Mouse (Mus musculus): ENCODE data around the gene Itpkb. TPM values are rescaled to one million over a fixed set of nuclear protein-coding genes. Genes with fewer than 3 reads are reported as not detected.

Itpkb gene
- total RNA-seq, 2 experiments from 2014 or later = 18.4 to 22.3 TPM

DNA sequence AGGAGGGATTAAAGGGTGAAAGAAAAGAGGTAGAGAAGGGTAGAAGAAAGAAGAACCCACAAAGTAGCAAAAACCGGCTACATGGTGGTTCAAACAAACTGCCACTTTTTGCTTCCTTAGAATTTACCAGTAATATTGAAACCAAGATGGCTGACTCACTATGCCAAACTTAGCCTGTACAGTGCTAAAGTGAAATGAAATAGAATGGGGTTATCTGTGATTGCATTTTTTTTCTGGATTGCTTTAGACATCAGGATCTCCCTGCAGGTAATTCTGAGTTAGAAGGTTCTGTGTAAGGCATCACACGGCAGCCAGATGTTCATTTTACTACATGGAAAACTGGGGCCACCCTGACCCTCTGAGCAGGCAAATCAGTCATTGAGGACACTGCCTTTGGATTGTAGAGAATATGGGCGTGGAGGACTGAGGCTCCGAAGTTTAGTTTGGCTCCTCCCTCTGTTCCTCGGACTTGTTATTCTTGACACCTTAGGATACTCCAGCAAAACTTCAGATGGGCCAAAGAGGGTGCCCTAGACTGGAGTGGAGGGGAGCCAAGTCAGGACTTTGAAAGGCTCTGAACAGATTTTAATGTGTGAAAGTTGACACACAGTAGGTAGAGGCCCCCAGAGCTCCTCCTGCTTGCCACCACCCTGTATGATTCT, 62.0 kb downstream of the Itpkb start:
- DNase-seq (ENCODE audit: low spot score in 2 of 2) = no peak

DNA sequence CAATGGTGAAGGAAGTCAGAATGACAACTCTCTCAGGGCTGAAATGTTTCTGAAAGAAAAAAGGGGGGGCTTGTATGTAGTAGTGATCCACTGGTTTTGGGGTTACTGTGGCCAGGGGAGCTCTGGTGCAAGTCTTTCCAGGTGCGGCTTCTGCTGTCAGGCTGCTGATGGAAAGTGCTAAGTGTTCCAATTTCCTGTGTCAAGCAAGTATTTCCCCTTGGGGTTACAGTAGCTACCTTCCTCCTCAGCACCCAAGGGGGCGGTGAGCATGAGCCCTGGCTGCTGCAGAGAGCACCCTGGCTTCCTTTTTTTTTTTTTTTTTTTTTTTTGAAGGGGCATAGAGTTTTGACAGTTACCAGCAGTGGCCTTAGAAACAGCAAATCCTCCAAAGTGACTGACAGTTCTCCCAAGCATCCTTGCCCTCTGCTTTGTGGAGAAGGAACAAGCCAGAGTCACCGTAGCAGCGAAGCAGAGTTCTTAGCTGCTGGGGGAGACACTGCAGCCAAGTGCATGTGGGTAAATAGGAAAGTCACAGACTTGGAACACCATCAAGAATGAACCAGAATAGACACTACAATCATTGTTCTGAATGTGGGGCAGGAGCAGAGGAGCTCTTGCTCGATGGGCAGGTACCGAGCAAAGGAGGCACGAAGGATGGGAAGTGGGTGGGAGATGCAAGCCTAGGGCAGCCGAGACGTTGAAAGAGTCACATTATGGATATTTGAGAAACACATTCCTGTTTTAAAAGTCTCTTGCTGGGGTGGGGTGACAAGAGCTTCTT, 62.9 kb downstream of the Itpkb start:
- DNase-seq (ENCODE audit: low spot score in 2 of 2) = no peak

DNA sequence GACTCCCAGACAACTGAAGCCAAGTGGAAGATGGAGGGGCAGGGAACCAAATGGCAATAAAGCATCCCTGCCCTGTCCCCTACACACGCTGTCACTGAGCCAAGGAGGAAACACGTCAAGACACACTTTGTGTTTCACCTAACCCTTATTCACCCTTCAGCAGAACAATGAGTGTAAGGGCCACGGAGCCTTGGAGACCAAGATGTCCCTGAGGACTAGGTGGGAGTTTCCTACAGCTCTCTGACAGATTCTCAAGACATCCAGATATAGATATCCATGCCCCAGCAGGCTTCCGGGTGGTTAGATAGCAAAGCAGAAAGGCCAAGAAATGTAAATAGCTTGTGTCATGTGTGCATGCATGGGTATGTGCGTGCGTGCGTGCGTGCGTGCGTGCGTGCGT, 63.6 kb downstream of the Itpkb start:
- DNase-seq (ENCODE audit: low spot score in 2 of 2) = no peak

DNA sequence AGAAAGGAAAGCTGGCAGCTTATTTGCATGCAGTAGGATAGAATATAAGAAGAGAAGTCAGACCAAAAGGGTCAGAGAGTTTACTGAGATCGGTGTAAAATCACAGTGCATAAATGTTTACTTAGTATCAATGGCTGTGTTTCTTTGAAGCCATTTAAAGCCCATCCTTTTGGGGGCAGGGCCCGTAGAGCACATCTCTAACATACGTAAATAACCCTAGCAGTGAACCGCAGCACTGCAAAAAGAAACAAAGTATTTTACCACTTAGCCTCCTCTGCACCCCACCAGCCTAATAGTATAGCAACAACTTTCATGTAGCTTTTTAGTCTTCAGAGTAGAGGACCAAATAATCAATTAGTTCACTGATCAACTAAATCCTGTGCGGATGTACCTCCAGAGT, 67.4 kb downstream of the Itpkb start:
- DNase-seq (ENCODE audit: low spot score in 2 of 2) = no peak

DNA sequence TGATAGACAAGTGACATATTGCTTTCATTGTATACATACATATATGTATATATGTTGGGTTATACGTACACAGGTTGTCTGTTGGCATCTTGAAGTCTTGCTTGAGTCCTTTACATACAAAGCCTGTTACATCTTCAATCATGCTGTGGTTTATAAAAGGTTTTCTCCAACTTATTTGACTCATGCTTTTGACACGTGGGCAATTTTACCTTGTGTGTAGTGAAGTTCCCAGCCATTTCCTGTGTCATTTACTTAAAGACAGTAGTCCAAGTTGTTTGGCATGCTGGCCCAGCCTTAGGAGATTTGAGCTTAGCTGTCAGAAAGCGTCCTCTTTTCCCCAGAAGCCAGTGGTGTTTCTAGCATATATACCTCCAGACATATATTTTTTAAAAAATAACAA, 68.2 kb downstream of the Itpkb start:
- no peak for DNase-seq (ENCODE audit: low spot score in 2 of 2)

DNA sequence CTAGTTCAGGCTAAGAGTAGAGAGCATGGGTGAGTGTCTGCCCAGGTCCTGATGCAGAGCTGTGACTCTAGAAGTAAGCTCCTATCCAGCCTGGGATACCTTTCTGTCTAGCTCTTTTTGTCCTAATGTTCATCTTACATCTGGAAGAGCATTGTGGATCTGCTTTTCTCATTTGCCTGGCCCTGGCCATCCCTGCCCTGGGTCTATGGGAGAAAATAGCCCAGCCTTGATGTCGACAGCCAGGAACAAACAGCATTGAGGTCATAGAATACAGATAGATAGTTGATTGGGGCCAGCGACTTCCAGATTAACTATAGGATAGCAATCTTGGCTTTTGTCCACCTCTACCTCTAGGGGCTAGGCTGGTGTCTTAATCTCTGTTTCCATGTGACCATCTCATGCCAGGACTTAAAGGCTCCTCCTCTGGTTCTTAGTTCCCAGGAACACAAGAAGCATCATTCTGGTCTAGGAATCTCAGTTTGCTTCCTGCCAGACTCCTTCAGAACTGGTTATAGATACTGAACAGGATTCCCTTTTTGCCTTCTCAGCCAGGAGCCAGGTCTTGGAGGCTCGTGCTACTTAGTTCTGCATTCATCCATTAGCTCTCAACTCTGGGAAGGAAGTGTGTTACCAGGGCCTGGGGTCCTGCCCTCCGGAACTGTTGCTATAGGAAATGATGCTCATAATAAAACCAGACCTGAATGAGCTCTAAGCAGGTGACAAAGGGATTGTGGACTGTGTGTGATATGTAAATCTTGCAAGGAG, 70.6 kb downstream of the Itpkb start:
- DNase-seq (ENCODE audit: low spot score in 2 of 2) = no peak

DNA sequence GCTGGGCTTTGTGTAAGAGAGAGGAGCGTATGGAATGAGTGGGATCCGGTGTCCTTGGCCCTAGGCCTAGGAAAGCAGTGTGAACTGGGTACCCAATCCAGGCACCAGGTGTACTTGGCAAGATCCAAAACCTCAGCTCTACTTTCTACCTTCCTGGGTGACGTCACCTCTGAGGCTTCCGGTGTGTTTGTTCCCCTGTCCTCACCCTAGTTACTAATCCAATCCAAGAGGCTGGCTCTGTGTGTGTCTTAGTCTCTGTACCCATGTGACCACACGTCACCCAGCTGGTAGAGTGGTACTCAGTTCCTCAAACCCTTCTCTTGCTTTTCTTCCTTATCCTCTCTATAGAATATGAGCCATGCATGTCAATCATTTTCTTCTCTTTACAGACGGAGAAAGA, 71.4 kb downstream of the Itpkb start:
- no peak for DNase-seq (ENCODE audit: low spot score in 2 of 2)

DNA sequence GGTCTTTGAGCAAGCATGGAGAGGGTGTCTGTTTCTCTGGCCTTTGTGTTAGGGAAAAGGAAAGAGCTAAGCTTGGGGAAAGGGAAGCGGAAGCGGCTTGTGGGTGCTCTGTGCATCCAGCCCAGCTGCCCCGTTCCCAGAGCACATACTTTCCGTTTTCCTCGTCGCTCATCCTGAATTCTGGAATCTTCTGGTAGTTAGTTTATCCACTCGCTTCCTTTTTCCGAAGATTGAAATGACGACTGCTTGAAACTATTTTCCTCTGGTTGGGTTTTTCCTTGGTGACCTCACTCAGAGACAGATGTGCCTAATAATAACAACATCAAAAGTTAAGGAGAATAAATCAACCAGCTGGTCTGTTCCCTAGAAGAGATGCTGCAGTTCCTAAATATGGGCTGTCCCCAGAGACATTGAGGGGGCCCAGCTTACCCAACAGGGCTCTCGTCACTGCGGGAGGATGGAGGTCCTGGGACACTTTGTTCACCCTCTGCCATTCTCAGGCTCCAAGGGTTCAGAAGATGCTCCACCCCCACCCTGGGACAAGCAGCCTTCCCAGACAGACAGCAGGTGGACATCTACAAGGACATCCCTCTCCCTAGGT, 72.3 kb downstream of the Itpkb start:
- no peak for DNase-seq (ENCODE audit: low spot score in 2 of 2)

DNA sequence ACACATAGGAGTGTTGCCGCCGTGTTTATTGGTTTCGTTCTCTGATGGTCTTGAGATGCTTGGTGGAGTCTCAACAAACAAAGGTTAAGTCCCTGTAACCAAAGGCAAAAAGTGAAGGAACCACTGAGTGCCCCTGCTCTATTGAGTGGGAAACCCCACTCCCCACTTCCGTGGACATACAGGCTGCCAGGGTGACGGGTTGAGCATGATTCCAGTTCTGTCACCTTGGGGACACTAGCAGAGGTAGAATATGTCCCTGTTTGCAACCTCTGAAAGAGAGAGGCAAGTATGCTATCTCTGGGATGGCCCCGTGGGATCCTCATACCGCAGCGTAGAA, 73.0 kb downstream of the Itpkb start:
- DNase-seq (ENCODE audit: low spot score in 2 of 2) = no peak

DNA sequence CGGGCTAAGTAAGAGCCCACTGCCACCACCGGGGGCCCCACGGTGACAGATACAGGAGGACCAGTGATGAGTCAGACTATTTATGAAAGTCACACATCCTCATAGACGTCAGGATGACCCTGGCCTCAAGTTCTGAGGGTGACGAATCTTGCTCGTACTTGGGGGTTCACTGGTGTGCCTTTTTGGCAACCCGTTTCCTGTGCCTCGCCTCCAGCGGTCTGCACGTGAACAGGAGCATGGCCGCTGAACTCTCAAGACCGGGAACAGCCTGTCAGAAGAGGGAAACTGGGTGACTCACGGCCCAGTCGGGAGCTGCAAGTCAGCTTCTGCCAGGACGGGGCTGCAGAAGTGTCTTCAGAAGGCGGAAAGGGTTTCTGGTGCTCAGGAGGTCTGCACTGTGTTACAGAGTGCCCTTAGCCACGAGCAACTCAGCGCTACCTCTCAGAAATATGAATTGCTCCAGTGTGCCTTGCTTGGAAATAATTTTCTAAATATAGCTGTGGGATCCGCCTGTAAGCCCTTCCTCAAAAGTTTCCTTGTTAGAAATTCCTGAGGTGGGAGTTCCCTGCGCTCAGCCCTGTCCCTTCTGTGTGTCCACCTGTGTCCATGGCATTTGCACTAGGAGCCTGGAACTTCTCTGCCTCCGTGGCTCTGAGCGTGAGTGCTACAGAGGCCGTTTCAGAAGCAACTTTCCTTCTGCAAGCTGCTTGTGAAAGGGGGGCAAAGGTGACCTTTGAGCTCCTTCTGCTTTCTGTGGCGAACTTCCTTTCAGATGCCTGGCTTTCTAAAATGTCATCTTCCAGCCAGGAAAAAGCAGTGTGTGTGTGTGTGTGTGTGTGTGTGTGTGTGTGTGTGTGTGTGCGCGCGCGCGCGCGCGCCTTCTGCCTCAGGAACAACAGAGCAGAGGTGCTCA, 73.7 kb downstream of the Itpkb start:
- DNase-seq (ENCODE audit: low spot score in 2 of 2) = no peak

DNA sequence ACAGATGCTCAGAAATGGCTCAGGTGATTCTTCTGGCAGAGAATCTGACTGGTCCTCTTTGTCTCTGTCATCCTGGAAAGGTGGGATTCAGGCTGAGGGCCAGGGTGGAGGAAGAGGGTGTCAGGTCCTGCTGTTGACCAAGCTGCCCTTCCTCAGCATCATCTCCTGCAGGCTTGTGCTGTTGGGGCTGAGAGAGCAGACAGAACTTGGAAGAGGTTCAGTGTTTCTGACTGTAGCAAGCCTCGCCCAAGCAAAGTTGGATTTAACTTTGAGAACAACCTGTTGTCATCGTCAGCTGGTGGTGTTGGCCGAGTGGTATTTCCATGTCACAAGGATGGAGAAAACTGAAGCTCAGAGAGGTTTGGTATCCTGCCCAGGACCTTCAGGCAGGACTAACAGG, 74.4 kb downstream of the Itpkb start:
- no peak for DNase-seq (ENCODE audit: low spot score in 2 of 2)

DNA sequence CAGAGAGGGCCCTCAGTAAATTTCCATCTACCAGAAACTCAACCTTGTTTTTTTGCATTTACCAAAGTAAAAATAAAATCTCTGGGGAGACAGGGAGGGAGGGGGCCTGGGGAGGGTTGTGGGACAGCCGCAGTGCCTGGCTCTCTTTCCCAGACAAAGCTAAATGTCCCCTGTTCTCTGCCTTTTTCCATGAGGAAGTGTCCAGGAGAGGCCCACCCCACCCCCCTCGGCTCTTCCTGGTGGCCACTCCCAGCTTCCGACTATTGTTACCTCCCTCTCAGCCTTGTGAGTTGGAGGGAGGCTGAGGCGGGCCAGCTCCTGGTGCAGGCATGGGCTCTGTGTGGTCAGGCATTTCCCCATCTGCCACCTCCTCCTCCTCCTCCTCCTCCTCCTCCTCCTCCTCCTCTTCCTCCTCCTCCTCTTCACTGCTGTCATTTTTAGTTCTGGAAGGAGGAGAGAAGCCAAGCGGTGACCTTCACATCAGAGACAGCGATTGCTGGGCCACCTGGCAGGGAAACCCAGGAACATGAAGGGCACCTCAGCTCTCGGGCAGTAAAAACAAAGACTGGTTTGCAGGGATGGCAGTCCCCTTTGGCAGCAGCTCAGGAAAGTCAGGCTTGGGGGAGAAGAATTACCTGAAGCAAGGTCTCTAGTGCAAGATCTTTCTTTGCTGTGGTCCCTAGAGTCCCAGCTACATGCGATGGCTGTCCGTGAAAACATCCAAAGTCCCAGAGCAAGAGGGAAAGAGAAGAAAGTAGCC, 75.5 kb downstream of the Itpkb start:
- no peak for DNase-seq (ENCODE audit: low spot score in 2 of 2)

DNA sequence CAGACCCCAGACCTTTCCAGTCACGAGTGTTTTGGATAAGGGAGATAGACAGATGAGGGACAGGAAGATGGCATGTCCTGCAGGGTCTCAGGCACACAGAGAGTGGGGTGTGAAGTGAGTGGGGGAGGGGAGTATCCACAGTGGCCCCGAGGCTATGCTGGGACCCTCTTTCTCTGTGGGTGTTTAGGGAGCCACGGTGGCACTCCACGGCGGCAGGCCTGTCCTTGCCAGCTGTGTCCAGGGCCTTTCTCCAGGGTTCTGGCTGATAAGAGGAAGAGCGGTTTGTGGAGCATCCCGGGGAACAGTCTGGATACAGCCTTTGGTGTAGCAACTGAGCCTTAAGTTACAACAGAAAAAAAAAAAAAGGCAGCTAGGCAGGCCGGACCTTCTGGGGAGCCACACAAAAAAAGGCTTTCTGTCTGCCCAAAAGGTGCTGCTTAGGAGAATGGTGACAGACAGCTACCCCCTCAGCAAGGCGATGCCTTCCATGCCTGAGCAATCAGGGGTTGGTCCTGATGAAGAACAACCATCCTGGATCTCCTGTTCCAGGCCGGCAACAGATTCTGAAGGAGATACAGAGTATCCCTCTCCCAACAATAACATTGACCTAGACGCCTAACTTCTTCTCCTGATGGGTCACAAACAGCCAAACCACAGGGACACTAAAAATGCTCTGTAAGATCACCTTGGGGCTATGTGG, 76.2 kb downstream of the Itpkb start:
- no peak for DNase-seq (ENCODE audit: low spot score in 2 of 2)

DNA sequence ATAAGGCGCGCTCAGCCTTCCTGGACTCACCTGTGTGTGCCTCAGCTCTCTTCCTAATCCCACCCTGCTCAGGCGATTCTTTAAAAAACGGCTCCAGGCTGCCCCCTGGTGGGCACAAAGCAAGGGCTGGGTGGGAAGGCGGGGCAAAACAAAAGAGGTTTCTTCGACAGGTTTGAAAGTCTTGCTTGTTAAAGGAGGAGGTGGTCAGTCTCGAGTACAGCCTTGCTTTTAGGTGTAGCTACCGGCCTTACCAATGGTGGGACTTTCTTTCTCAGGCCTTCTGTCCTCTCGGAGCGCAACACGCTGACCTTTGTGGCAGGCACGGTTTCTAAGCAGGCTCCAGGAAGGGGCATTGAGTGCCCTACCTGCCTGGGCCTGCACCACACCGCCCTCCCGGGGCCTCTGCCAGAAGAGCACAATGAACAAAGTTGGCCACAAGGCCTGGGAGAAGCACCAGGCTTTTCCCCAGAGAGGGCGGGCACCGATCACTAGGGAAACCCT, 76.9 kb downstream of the Itpkb start:
- peak in 1 of 2 experiments; percentile 39 for DNase-seq (ENCODE audit: low spot score in 2 of 2)

DNA sequence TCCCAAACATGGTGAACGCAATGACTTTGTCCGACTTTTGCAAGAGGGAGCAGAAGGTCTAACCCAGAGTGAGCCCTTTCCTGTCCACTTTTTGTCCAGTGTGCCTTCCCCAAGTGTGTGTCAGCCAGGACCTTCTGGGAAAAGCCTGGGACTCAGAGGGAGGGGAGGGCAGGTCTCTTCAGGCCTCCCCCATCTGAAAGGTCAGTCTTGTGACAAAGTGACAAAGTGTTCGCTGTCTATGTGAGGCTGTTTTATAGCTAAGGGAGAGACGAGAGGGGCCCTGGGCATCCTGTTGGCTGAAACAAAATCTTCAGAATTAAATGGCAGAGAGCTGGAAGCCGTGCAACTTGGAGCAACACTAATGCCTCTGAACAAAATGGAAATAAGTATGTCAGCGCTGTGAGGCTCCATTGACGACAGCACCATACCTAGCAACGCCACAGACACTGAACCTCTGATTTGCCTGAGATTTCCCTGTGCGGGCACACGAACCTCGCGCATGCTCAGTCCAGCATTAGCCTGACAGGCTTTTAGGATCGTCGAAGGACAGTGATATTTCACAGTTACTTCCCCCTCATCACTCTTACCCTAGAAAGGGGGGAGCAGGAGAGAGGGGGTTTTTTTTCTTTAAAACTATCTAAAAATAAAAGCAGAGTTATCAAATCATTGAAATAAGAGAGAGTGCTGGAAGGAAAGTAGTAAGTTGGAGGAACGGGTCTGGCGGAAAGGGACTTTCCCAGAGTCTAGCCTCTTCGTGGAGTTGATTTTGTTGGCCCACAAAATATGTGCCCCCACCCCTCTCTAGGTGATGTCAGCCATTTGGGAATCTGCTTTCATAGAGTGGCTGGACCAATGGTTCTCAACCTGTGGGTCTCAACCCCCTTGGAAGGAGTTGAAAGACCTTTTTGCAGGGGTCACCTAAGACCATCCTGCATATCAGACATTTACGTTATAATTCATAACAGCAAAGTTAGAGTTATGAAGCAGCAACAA, 77.7 kb downstream of the Itpkb start:
- no peak for DNase-seq (ENCODE audit: low spot score in 2 of 2)

DNA sequence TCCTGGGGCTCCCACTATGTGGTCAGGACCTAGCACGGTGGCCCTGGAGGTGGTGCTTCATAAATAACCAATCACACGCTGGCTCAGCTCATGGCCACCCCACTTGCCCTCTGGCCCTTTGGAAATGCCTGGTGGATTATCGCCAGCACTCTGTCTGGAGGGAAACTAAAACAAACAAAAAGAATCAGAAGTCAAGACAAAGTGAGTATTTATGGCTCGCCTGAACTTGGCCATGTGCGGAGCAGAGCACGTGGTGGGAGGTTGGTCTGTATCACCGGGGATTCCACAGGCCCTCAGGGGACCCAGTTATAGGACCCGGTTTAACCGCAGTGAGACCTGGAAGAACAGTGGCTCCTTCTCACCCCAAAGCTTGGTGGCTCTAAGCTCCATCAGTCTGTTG, 78.5 kb downstream of the Itpkb start:
- DNase-seq (ENCODE audit: low spot score in 2 of 2) = no peak

DNA sequence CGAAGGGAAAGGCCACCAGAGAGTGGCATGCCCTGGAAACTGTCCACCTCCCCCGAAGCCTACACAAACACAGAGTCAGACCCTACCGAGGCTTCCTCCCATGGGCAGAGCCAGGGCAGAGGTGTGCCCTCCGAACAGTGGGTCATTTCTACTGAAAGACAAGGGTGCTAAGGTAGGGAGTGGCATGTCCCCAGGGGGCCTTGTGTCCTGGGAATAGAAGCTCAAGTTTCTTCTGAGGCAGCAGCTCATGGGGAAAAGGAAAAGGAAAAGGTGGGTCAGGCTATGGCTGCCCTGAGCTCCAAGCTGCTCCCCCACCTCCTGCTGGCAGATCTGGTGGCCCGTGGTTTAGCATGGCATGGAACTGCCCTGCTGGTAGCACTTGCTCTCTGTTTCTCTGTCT, 79.5 kb downstream of the Itpkb start:
- no peak for DNase-seq (ENCODE audit: low spot score in 2 of 2)

DNA sequence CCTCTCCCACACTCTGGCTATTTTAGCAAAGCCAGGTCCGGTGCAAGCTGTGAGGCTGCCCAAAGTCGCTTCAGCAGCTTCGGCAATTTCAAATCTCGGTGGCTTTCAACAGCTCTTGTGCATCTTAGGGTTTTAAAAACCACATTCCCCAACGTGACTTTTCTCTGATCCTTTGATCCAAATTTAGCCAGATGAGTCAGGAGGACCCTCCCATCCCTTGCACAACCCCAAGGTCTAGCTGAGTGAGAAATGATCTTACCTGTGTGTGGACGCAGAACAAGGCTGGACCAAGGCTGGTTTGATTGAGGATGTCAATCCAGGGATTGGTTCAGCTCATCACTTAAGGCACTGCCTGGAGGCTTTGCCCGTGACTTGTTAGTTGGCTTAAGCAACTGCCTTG, 80.0 kb downstream of the Itpkb start:
- no peak for DNase-seq (ENCODE audit: low spot score in 2 of 2)
